Mouse (Mus musculus) forebrain, embryonic 16.5 days (tissue): ENCODE data around the gene Tcaf3. TPM values are rescaled to one million over a fixed set of nuclear protein-coding genes. Genes with fewer than 3 reads are reported as not detected.

Experiments
- ATAC-seq: fragments of 200-750 bp; cut with Nextera tagmentation; 2 replicates; pipeline ENCODE4 v1.8.0; 2017; ENCODE audit warnings: mild to moderate bottlenecking, moderate library complexity
- H3K27ac ChIP-seq: fragments of 300-500 bp; sonication (generic); 2 replicates; pipeline ENCODE4 v1.5.1; 2014; ENCODE audit warnings: low read length, control low read depth
- H3K27me3 ChIP-seq: fragments of 300-500 bp; sonication (generic); replicated peaks from 2 replicates; pipeline ENCODE4 v1.6.1; 2014; ENCODE audit warnings: low read length; ENCODE audit not compliant: control insufficient read depth, insufficient read depth
- H3K36me3 ChIP-seq: fragments of 300-500 bp; sonication (generic); 2 replicates; pipeline ENCODE4 v1.6.1; 2014; ENCODE audit not compliant: control insufficient read depth, insufficient read depth
- H3K4me1 ChIP-seq: fragments of 300-500 bp; sonication (generic); replicated peaks from 2 replicates; pipeline ENCODE4 v1.6.1; 2014; ENCODE audit warnings: low read length; ENCODE audit not compliant: control insufficient read depth, insufficient read depth
- H3K4me2 ChIP-seq: fragments of 300-500 bp; sonication (generic); 2 replicates; pipeline ENCODE4 v1.6.1; 2014; ENCODE audit warnings: mild to moderate bottlenecking, low read length, control low read depth
- H3K4me3 ChIP-seq: fragments of 300-500 bp; sonication (generic); replicated peaks from 2 replicates; pipeline ENCODE4 v1.5.1; 2014; ENCODE audit warnings: mild to moderate bottlenecking, low read length, control low read depth
- H3K9ac ChIP-seq: fragments of 300-500 bp; sonication (generic); replicated peaks from 2 replicates; pipeline ENCODE4 v1.6.1; 2014; ENCODE audit warnings: low read depth, low read length, control low read depth
- H3K9me3 ChIP-seq: fragments of 300-500 bp; sonication (generic); 2 replicates; pipeline ENCODE4 v1.6.1; 2016; ENCODE audit warnings: low read length; ENCODE audit not compliant: control insufficient read depth
- WGBS: fragments of 180-500 bp; shearing (Covaris S2); extraction: QIAGEN DNeasy Blood & Tissue Kit; methylation state at CpG from one replicate; pipeline ENCODE4 v1.1.7; 2014; 5-methylcytosine and 5-hydroxymethylcytosine counted together
- polyA plus RNA-seq: library from polyadenylated mRNA; unstranded; fragments of >200 nt; fragmentation: Nextera tagmentation; extraction: Ambion mirVana; gene quantifications from 2 replicates; pipeline ENCODE4 v1.2.1, GENCODE M21; 2015

Gene Tcaf3
- not detected in 2 replicates for polyA plus RNA-seq

GRCm38 (mm10) chr6:42597592-42597991, at the start of gene Tcaf3:
Gene Tcaf3 (minus strand): TSS chr6:42597692.
- Histone ChIP-seq H3K9me3 (no peaks in the 10 kb centered on the region), H3K27me3 (no peaks in the 10 kb centered on the region), H3K4me1 (0 out of 2 replicates have a peak, but pooled peaks cover 2% of the 10 kb centered on the region), H3K27ac (no peak within 1 kb of the TSS), H3K36me3 (no peaks in the 10 kb centered on the region), H3K4me2 (no peak within 1 kb of the TSS), H3K4me3 (no peak within 1 kb of the TSS), H3K9ac (no peak within 1 kb of the TSS)
- ATAC-seq = no peak
- WGBS = 76% methylated on average over 4 of the region's 4 CpGs

- Histone ChIP-seq H3K27ac (no peak within 1 kb of the TSS), H3K4me1 (peaks cover 5% of the 10 kb centered on the region; the same call in 1 of the 2 replicates), H3K9me3 (no peaks in the 10 kb centered on the region), H3K4me2 (peak within 1 kb of the TSS; percentile 53), H3K9ac (0 out of 2 replicates have a peak within 1 kb of the TSS, but pooled peaks have one; percentile 8), H3K36me3 (no peaks in the 10 kb centered on the region), H3K4me3 (peak within 1 kb of the TSS; percentile 41), H3K27me3 (no peaks in the 10 kb centered on the region)
- peak; percentile 96 for ATAC-seq
- under 1% methylated on average over 23 of the region's 23 CpGs for WGBS
These were observed 47.5 kb upstream of the Tcaf3 start, which contains the start of gene Tcaf2 for GRCm38 (mm10) chr6:42644912-42645549. Gene Tcaf2 (minus strand): TSS chr6:42645254.

- WGBS = 92% methylated on average over 5 of the region's 5 CpGs
- Histone ChIP-seq H3K27ac (no peak overlapping the region), H3K9me3 (no peaks in the 10 kb centered on the region), H3K27me3 (no peaks in the 10 kb centered on the region), H3K36me3 (no peaks in the 10 kb centered on the region), H3K4me3 (no peak overlapping the region), H3K4me2 (no peak overlapping the region), H3K9ac (no peak overlapping the region), H3K4me1 (no peaks in the 10 kb centered on the region)
- no peak for ATAC-seq
These were observed 36.9 kb upstream of the Tcaf3 start for GRCm38 (mm10) chr6:42634393-42634792.

- H3K36me3 ChIP-seq = no peaks in the 10 kb centered on the region
- no peak overlapping the region for H3K9ac ChIP-seq
- H3K27me3 ChIP-seq = no peaks in the 10 kb centered on the region
- H3K27ac ChIP-seq = no peak overlapping the region
- no peaks in the 10 kb centered on the region for H3K4me1 ChIP-seq
- ATAC-seq = no peak
- no peak overlapping the region for H3K4me3 ChIP-seq
- no peaks in the 10 kb centered on the region for H3K9me3 ChIP-seq
- WGBS = 72% methylated on average over 4 of the region's 4 CpGs
- H3K4me2 ChIP-seq = no peak overlapping the region
These were observed 33.9 kb upstream of the Tcaf3 start for GRCm38 (mm10) chr6:42631395-42631794.

- no peaks in the 10 kb centered on the region for H3K36me3 ChIP-seq
- H3K4me1 ChIP-seq = no peaks in the 10 kb centered on the region
- no peak for ATAC-seq
- no peak overlapping the region for H3K4me2 ChIP-seq
- 81% methylated on average over 2 of the region's 2 CpGs for WGBS
- no peak overlapping the region for H3K4me3 ChIP-seq
- H3K27ac ChIP-seq = no peak overlapping the region
- H3K27me3 ChIP-seq = no peaks in the 10 kb centered on the region
- H3K9me3 ChIP-seq = no peaks in the 10 kb centered on the region
- H3K9ac ChIP-seq = no peak overlapping the region
These were observed 19.4 kb upstream of the Tcaf3 start for GRCm38 (mm10) chr6:42616904-42617303.

- no peaks in the 10 kb centered on the region for H3K27me3 ChIP-seq
- no peak overlapping the region for H3K4me3 ChIP-seq
- no peaks in the 10 kb centered on the region for H3K4me1 ChIP-seq
- H3K9ac ChIP-seq = no peak overlapping the region
- ATAC-seq = peak; percentile 40; the same call in 1 of the 2 replicates
- H3K9me3 ChIP-seq = no peaks in the 10 kb centered on the region
- H3K27ac ChIP-seq = no peak overlapping the region
- H3K4me2 ChIP-seq = no peak overlapping the region
- H3K36me3 ChIP-seq = no peaks in the 10 kb centered on the region
These were observed 14.7 kb upstream of the Tcaf3 start for GRCm38 (mm10) chr6:42612218-42612617.

- no peak overlapping the region for H3K9ac ChIP-seq
- no peak overlapping the region for H3K4me3 ChIP-seq
- no peak overlapping the region for H3K4me2 ChIP-seq
- ATAC-seq = no peak
- H3K9me3 ChIP-seq = no peaks in the 10 kb centered on the region
- no peaks in the 10 kb centered on the region for H3K27me3 ChIP-seq
- no peaks in the 10 kb centered on the region for H3K36me3 ChIP-seq
- no peak overlapping the region for H3K27ac ChIP-seq
- no peaks in the 10 kb centered on the region for H3K4me1 ChIP-seq
- WGBS = 82% methylated on average over 4 of the region's 4 CpGs
These were observed 13.5 kb upstream of the Tcaf3 start for GRCm38 (mm10) chr6:42610954-42611522.

- WGBS = 52% methylated on average over 17 of the region's 17 CpGs
- Histone ChIP-seq H3K4me2 (no peak overlapping the region), H3K9me3 (no peaks in the 10 kb centered on the region), H3K9ac (no peak overlapping the region), H3K36me3 (no peaks in the 10 kb centered on the region), H3K4me3 (no peak overlapping the region), H3K27me3 (no peaks in the 10 kb centered on the region), H3K27ac (no peak overlapping the region), H3K4me1 (0 out of 2 replicates have a peak, but pooled peaks cover 2% of the 10 kb centered on the region)
- ATAC-seq = no peak
These were observed 4.2 kb downstream of the Tcaf3 start for GRCm38 (mm10) chr6:42593138-42593882.

- Histone ChIP-seq H3K36me3 (no peaks in the 10 kb centered on the region), H3K27ac (no peak overlapping the region), H3K27me3 (no peaks in the 10 kb centered on the region), H3K4me1 (no peaks in the 10 kb centered on the region), H3K4me3 (no peak overlapping the region), H3K4me2 (no peak overlapping the region), H3K9me3 (no peaks in the 10 kb centered on the region), H3K9ac (no peak overlapping the region)
- no peak for ATAC-seq
- 92% methylated on average over 5 of the region's 5 CpGs for WGBS
These were observed 10.9 kb downstream of the Tcaf3 start for GRCm38 (mm10) chr6:42586569-42586968.
